15 mouse cellular contexts compared by ENCODE assay signal in genomic region chr5:143376156-143376555, GRCm38 (mm10). TPM values are rescaled to one million over a fixed set of nuclear protein-coding genes. Genes with fewer than 3 reads are reported as not detected.
DNase-seq lines count a peak whose midpoint lies in the region; TF ChIP-seq lines count a peak whose summit lies in the region.
"Had no signal": no experiment of that assay in that cellular context is flagged by ENCODE, and none has a peak within 500 bp of the region (broad histone marks: within the 10 kb centered on the region; RNA-seq: fewer than 3 reads in every experiment).

No protein-coding gene starts in this region.

- H3K27me3 ChIP-seq in kidney, adult 2 months (replicated peaks; ENCODE audit: control insufficient read depth, insufficient read depth, low read length) = no peaks in the 10 kb centered on the region
- no peaks in the 10 kb centered on the region for H3K27me3 ChIP-seq in testis, adult 2 months (ENCODE audit: control insufficient read depth, insufficient read depth, low read length)

- WGBS in kidney, adult 2 months = 84% methylated on average over 4 of the region's 4 CpGs
- 82% methylated on average over 4 of the region's 4 CpGs for WGBS in bone marrow, adult 2 months

- no peak overlapping the region for H3K4me3 ChIP-seq in kidney, adult 2 months (ENCODE audit: insufficient read depth, low read depth, low read length)
- no peak overlapping the region for H3K4me3 ChIP-seq in testis, adult 2 months (ENCODE audit: control insufficient read depth, low read depth, low read length)
- H3K4me3 ChIP-seq in bone marrow, adult 2 months (replicated peaks; ENCODE audit: control insufficient read depth, low read depth, low read length) = no peak overlapping the region
- H3K4me3 ChIP-seq: neural tube, embryonic 12.5 days had no signal

- TF ChIP-seq CTCF in kidney, adult 2 months (conservative IDR thresholded peaks at IDR 0.05; ENCODE audit: insufficient read depth, insufficient read length, low read depth, low read length) = 0 out of 2 replicates have a peak, but pooled peaks have one; percentile 12
- peak; percentile 77; the same call in 1 of the 2 replicates for TF ChIP-seq CTCF in testis, adult 2 months (IDR thresholded peaks at IDR 0.05; ENCODE audit: control insufficient read depth, insufficient read depth, insufficient replicate concordance, low read depth, low read length)
- TF ChIP-seq CTCF in bone marrow, adult 2 months (IDR thresholded peaks at IDR 0.05; ENCODE audit: control insufficient read depth, insufficient read depth, low read length) = peak; percentile 33; the same call in 1 of the 2 replicates

- TF ChIP-seq POLR2A in kidney, adult 2 months (IDR thresholded peaks at IDR 0.05; ENCODE audit: low read depth, low read length) = no peak
- TF ChIP-seq POLR2A in testis, adult 2 months (IDR thresholded peaks at IDR 0.05; ENCODE audit: control insufficient read depth, low read depth, low read length) = no peak
- no peak for TF ChIP-seq POLR2A in bone marrow, adult 2 months (IDR thresholded peaks at IDR 0.05; ENCODE audit: borderline replicate concordance, control insufficient read depth, low read depth, low read length)

- H3K27ac ChIP-seq in kidney, adult 2 months (ENCODE audit: insufficient read depth, low read depth, low read length) = no peak overlapping the region
- H3K27ac ChIP-seq in testis, adult 2 months (ENCODE audit: control insufficient read depth, insufficient read depth, low read depth, low read length) = no peak overlapping the region
- no peak overlapping the region for H3K27ac ChIP-seq in bone marrow, adult 2 months (ENCODE audit: control insufficient read depth, insufficient read depth, low read depth, low read length, poor library complexity)
- H3K27ac ChIP-seq: embryonic facial prominence, embryonic 12.5 days; forebrain, embryonic 12.5 days; limb, embryonic 10.5 days; midbrain, embryonic 10.5 days; neural tube, embryonic 12.5 days had no signal

- no peak for DNase-seq in kidney, adult 2 months
- no peak for DNase-seq in kidney, postnatal 36 days
- DNase-seq in testis, postnatal 10 days (ENCODE audit: low spot score) = no peak
- no peak for DNase-seq in left cerebral cortex, adult 11 months (ENCODE audit: low spot score)
- DNase-seq in cerebellum, adult 8-10 months = no peak
- DNase-seq: kidney, adult 18-20 months; retina, postnatal 1 day had no signal

- H3K36me3 ChIP-seq in kidney, adult 2 months (ENCODE audit: control insufficient read depth, insufficient read depth, low read length) = no peaks in the 10 kb centered on the region
- no peaks in the 10 kb centered on the region for H3K36me3 ChIP-seq in testis, adult 2 months (ENCODE audit: control insufficient read depth, insufficient read depth, low read length)
- H3K36me3 ChIP-seq: embryonic facial prominence, embryonic 12.5 days; forebrain, embryonic 12.5 days; limb, embryonic 10.5 days; midbrain, embryonic 10.5 days; neural tube, embryonic 12.5 days had no signal

- no peaks in the 10 kb centered on the region for H3K4me1 ChIP-seq in kidney, adult 2 months (ENCODE audit: control insufficient read depth, insufficient read depth, low read length)
- peaks cover 15% of the 10 kb centered on the region for H3K4me1 ChIP-seq in testis, adult 2 months (ENCODE audit: control insufficient read depth, insufficient read depth, low read length)
- H3K4me1 ChIP-seq in bone marrow, adult 2 months (ENCODE audit: control insufficient read depth, insufficient read depth, low read length) = no peaks in the 10 kb centered on the region
- H3K4me1 ChIP-seq: neural tube, embryonic 12.5 days had no signal

RNA-seq across cellular contexts. Expression of gene Grid2ip, which starts 19.0 kb away (rescaled TPM):
- 0.13 TPM in 1 of 2 replicates, not detected in the other for polyA plus RNA-seq in kidney, adult 2 months (2012; rRNA removed)
- 0.05 TPM in 2 replicates for polyA plus RNA-seq in testis, adult 2 months (2012; rRNA removed)
- polyA plus RNA-seq in bone marrow, adult 2 months (2011; ENCODE audit: insufficient read depth, insufficient read length, low replicate concordance, missing spikeins) = not detected in 2 replicates
- polyA plus RNA-seq: spleen, adult 2 months had no signal

RNA-seq across cellular contexts. Expression of gene Kdelr2, which starts 27.5 kb away (rescaled TPM):
- 91.8 and 99.4 TPM in 2 replicates for polyA plus RNA-seq in kidney, adult 2 months (2012; rRNA removed)
- polyA plus RNA-seq in testis, adult 2 months (2012; rRNA removed) = 58.8 and 64.3 TPM in 2 replicates
- polyA plus RNA-seq in bone marrow, adult 2 months (2011; ENCODE audit: insufficient read depth, insufficient read length, low replicate concordance, missing spikeins) = 18.4 and 24.9 TPM in 2 replicates

RNA-seq across cellular contexts. Expression of gene Zdhhc4, which starts 47.1 kb away (rescaled TPM):
- 80.6 and 85.0 TPM in 2 replicates for polyA plus RNA-seq in kidney, adult 2 months (2012; rRNA removed)
- 390 and 402 TPM in 2 replicates for polyA plus RNA-seq in testis, adult 2 months (2012; rRNA removed)
- 21.0 and 33.2 TPM in 2 replicates for polyA plus RNA-seq in bone marrow, adult 2 months (2011; ENCODE audit: insufficient read depth, insufficient read length, low replicate concordance, missing spikeins)

Comparison
In these comparisons a context has a peak if more than half of its experiments do, and no peak if none do; other contexts are left out.
1. CTCF ChIP-seq: peak in every context shown above with its lines; median percentile 77 in testis, adult 2 months; 33 in bone marrow, adult 2 months; 12 in kidney, adult 2 months.